Mouse (Mus musculus): ENCODE results near the gene Zmat3. TPM values are rescaled to one million over a fixed set of nuclear protein-coding genes. Genes with fewer than 3 reads are reported as not detected.

Gene Zmat3
- polyA plus RNA-seq, 1 experiment, result 9.0 TPM

DNA sequence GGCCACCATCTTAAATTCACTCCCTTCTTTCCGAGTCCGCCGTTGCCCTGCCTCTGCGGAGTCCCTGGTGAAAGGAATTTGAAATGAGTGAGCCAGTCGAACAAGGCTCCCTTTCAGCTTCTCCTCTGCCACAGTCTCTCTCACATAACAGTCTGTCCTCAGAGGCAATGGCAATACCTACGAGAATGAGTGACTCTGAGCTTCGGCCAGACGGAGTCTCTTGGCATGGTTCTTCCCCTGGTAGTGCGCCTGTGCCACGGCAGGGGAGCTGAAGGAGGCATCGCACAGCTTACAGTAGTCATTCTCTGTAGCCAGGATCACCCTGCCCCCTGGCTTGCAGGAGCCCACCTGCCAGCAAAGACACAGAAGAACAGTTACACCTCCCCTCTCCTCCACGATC, 22.4 kb downstream of the Zmat3 start:
- Histone ChIP-seq H3K27me3 (ENCODE audit: control insufficient read depth, insufficient read depth, low read length) (no peaks in the 10 kb centered on the region), H3K27ac (ENCODE audit: control insufficient read depth, insufficient read depth, low read length) (no peak overlapping the region), H3K4me3 (ENCODE audit: control insufficient read depth, insufficient read depth, low read length) (no peak overlapping the region), H3K4me1 (replicated peaks; ENCODE audit: control insufficient read depth, insufficient read depth, low read length) (no peaks in the 10 kb centered on the region), H3K36me3 (ENCODE audit: control insufficient read depth, insufficient read depth, low read length) (no peaks in the 10 kb centered on the region; the same call in 1 of the 2 replicates)
- no peak for TF ChIP-seq CTCF (IDR thresholded peaks at IDR 0.05; ENCODE audit: borderline replicate concordance, control insufficient read depth, extremely low read depth, insufficient read depth, low read length, poor library complexity)
- no peak for TF ChIP-seq POLR2A (IDR thresholded peaks at IDR 0.05; ENCODE audit: control insufficient read depth, extremely low read depth, insufficient read depth, low read length, poor library complexity)
- DNase-seq, result no peak
- WGBS, result 97% methylated on average over 12 of the region's 12 CpGs

GRCm38 (mm10) chr3:32341434-32341833, 24.4 kb downstream of the Zmat3 start:
- Histone ChIP-seq H3K4me3 (ENCODE audit: control insufficient read depth, insufficient read depth, low read length) (no peak overlapping the region), H3K27ac (ENCODE audit: control insufficient read depth, insufficient read depth, low read length) (no peak overlapping the region), H3K27me3 (ENCODE audit: control insufficient read depth, insufficient read depth, low read length) (no peaks in the 10 kb centered on the region), H3K4me1 (replicated peaks; ENCODE audit: control insufficient read depth, insufficient read depth, low read length) (no peaks in the 10 kb centered on the region), H3K36me3 (ENCODE audit: control insufficient read depth, insufficient read depth, low read length) (no peaks in the 10 kb centered on the region; the same call in 1 of the 2 replicates)
- DNase-seq, result no peak
- TF ChIP-seq POLR2A (IDR thresholded peaks at IDR 0.05; ENCODE audit: control insufficient read depth, extremely low read depth, insufficient read depth, low read length, poor library complexity) (no peak), CTCF (IDR thresholded peaks at IDR 0.05; ENCODE audit: borderline replicate concordance, control insufficient read depth, extremely low read depth, insufficient read depth, low read length, poor library complexity) (no peak)
- WGBS, result 96% methylated on average over 19 of the region's 19 CpGs

DNA sequence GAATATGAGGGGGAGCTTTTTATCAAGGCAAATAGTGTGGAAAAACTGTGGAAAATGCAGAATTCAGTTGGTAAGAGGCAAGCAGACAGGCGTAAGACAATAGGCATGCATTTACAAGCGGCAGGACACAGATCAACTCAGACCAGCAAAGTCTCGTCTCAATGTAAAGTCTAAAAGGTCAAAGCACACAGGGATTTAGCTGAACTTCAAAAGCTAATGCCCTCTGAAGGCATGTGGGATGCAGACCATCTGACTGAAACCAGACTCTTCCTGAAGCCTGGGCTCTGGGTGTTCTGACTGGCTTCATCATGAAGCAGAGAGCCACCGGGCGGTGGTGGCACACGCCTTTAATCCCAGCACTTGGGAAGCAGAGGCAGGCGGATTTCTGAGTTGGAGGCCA, 27.6 kb downstream of the Zmat3 start:
- Histone ChIP-seq H3K4me1 (replicated peaks; ENCODE audit: control insufficient read depth, insufficient read depth, low read length) (no peaks in the 10 kb centered on the region), H3K4me3 (ENCODE audit: control insufficient read depth, insufficient read depth, low read length) (no peak overlapping the region), H3K27ac (ENCODE audit: control insufficient read depth, insufficient read depth, low read length) (no peak overlapping the region), H3K36me3 (ENCODE audit: control insufficient read depth, insufficient read depth, low read length) (no peaks in the 10 kb centered on the region; the same call in 1 of the 2 replicates), H3K27me3 (ENCODE audit: control insufficient read depth, insufficient read depth, low read length) (no peaks in the 10 kb centered on the region)
- TF ChIP-seq CTCF (IDR thresholded peaks at IDR 0.05; ENCODE audit: borderline replicate concordance, control insufficient read depth, extremely low read depth, insufficient read depth, low read length, poor library complexity) (no peak), POLR2A (IDR thresholded peaks at IDR 0.05; ENCODE audit: control insufficient read depth, extremely low read depth, insufficient read depth, low read length, poor library complexity) (no peak)
- WGBS, result 97% methylated on average over 7 of the region's 7 CpGs
- DNase-seq, result no peak

GRCm38 (mm10) chr3:32337770-32338169, 28.0 kb downstream of the Zmat3 start:
- H3K36me3 ChIP-seq (ENCODE audit: control insufficient read depth, insufficient read depth, low read length), result no peaks in the 10 kb centered on the region; the same call in 1 of the 2 replicates
- no peak for DNase-seq

DNA sequence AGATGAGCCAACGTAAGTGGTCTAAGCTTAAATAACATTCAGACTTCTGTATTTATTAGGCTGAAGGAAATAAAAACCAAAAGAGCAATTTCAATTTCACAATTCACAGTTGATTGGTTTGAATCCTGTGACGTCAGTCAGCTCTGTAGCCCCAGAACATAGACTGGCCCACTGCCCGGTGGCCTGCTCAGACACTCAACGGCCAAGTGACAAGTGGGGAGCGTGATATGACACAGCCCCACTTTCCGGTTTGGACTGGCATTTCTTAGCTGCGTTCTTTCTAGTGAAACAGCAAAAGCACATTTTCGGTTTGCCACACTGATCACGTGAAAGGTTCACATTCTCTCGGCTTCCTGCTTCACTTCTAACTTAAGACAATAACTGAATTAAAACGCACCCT, 30.9 kb downstream of the Zmat3 start:
- Histone ChIP-seq H3K27ac (ENCODE audit: control insufficient read depth, insufficient read depth, low read length) (no peak overlapping the region), H3K4me3 (ENCODE audit: control insufficient read depth, insufficient read depth, low read length) (no peak overlapping the region), H3K36me3 (ENCODE audit: control insufficient read depth, insufficient read depth, low read length) (no peaks in the 10 kb centered on the region), H3K4me1 (replicated peaks; ENCODE audit: control insufficient read depth, insufficient read depth, low read length) (no peaks in the 10 kb centered on the region), H3K27me3 (ENCODE audit: control insufficient read depth, insufficient read depth, low read length) (no peaks in the 10 kb centered on the region)
- no peak for TF ChIP-seq CTCF (IDR thresholded peaks at IDR 0.05; ENCODE audit: borderline replicate concordance, control insufficient read depth, extremely low read depth, insufficient read depth, low read length, poor library complexity)
- DNase-seq, result no peak
- 90% methylated on average over 11 of the region's 11 CpGs for WGBS

More at GRCm38 (mm10) chr3:32337770-32338169, 28.0 kb downstream of the Zmat3 start:
- Histone ChIP-seq H3K27ac (ENCODE audit: control insufficient read depth, insufficient read depth, low read length) (no peak overlapping the region), H3K4me3 (ENCODE audit: control insufficient read depth, insufficient read depth, low read length) (no peak overlapping the region), H3K27me3 (ENCODE audit: control insufficient read depth, insufficient read depth, low read length) (no peaks in the 10 kb centered on the region), H3K4me1 (replicated peaks; ENCODE audit: control insufficient read depth, insufficient read depth, low read length) (no peaks in the 10 kb centered on the region)
- no peak for TF ChIP-seq POLR2A (IDR thresholded peaks at IDR 0.05; ENCODE audit: control insufficient read depth, extremely low read depth, insufficient read depth, low read length, poor library complexity)
- TF ChIP-seq CTCF (IDR thresholded peaks at IDR 0.05; ENCODE audit: borderline replicate concordance, control insufficient read depth, extremely low read depth, insufficient read depth, low read length, poor library complexity), result no peak
- WGBS, result 92% methylated on average over 7 of the region's 7 CpGs

GRCm38 (mm10) chr3:32333456-32334086, 32.2 kb downstream of the Zmat3 start:
- no peaks in the 10 kb centered on the region for H3K36me3 ChIP-seq (ENCODE audit: control insufficient read depth, insufficient read depth, low read length)
- no peak for TF ChIP-seq POLR2A (IDR thresholded peaks at IDR 0.05; ENCODE audit: control insufficient read depth, extremely low read depth, insufficient read depth, low read length, poor library complexity)
- TF ChIP-seq CTCF (IDR thresholded peaks at IDR 0.05; ENCODE audit: borderline replicate concordance, control insufficient read depth, extremely low read depth, insufficient read depth, low read length, poor library complexity), result no peak
- H3K4me3 ChIP-seq (ENCODE audit: control insufficient read depth, insufficient read depth, low read length), result no peak overlapping the region
- no peaks in the 10 kb centered on the region for H3K27me3 ChIP-seq (ENCODE audit: control insufficient read depth, insufficient read depth, low read length)
- peak; percentile 62 for DNase-seq
- no peaks in the 10 kb centered on the region for H3K4me1 ChIP-seq (replicated peaks; ENCODE audit: control insufficient read depth, insufficient read depth, low read length)
- no peak overlapping the region for H3K27ac ChIP-seq (ENCODE audit: control insufficient read depth, insufficient read depth, low read length)
- WGBS, result 39% methylated on average over 7 of the region's 7 CpGs

Measured in thymus, adult 2 months (tissue).